Mouse (Mus musculus) ES-E14 (cell line): Measurements from ENCODE around the gene Kcna10. TPM values are rescaled to one million over a fixed set of nuclear protein-coding genes. Genes with fewer than 3 reads are reported as not detected.

ENCODE experiments used
- DNase-seq: peaks from one replicate; pipeline ENCODE4 v3.0.0-alpha.2; 2013; ENCODE audit warnings: low read depth, low spot score
- H3K27ac ChIP-seq: 2 replicates; pipeline ENCODE4 v1.5.1; 2012; ENCODE audit warnings: low read depth, mild to moderate bottlenecking, low read length, moderate library complexity, mixed read lengths; ENCODE audit not compliant: poor library complexity, insufficient read depth, severe bottlenecking
- H3K36me3 ChIP-seq: 2 replicates; pipeline ENCODE4 v1.6.1; 2012; ENCODE audit warnings: mild to moderate bottlenecking, low read length, moderate library complexity, mixed read lengths; ENCODE audit not compliant: control insufficient read depth, poor library complexity, insufficient read depth, severe bottlenecking
- H3K4me1 ChIP-seq, 2 experiments: fragments of 150-350 bp in 1 of 2; sonication (generic) in 1 of 2; 2 replicates each; pipeline ENCODE4 v1.6.1; 2012; ENCODE audit warnings: low read length in 2 of 2, mild to moderate bottlenecking in 1 of 2, mixed read lengths in 1 of 2; ENCODE audit not compliant: control insufficient read depth in 2 of 2, insufficient read depth in 2 of 2, poor library complexity in 1 of 2
- H3K4me3 ChIP-seq, 2 experiments: fragments of 150-350 bp in 1 of 2; sonication (generic) in 1 of 2; 2 replicates each; pipeline ENCODE4 v1.5.1; 2012; ENCODE audit warnings: low read length in 2 of 2, low read depth in 1 of 2, mild to moderate bottlenecking in 1 of 2, mixed read lengths in 1 of 2; ENCODE audit not compliant: insufficient read depth in 1 of 2, poor library complexity in 1 of 2, severe bottlenecking in 1 of 2
- H3K9ac ChIP-seq: 2 replicates; pipeline ENCODE4 v1.6.1; 2012; ENCODE audit warnings: low read depth, mild to moderate bottlenecking, low read length, mixed read lengths; ENCODE audit not compliant: poor library complexity, insufficient read depth, severe bottlenecking
- H3K9me3 ChIP-seq: fragments of 150-350 bp; sonication (generic); 2 replicates; pipeline ENCODE4 v1.6.1; 2012; ENCODE audit warnings: low read depth, mild to moderate bottlenecking, low read length; ENCODE audit not compliant: control insufficient read depth, insufficient read depth
- CHD2 ChIP-seq: IDR thresholded peaks from 2 replicates; pipeline ENCODE4 v1.6.1; 2014; ENCODE audit warnings: mild to moderate bottlenecking, low read depth, low read length, inconsistent platforms
- HCFC1 ChIP-seq: IDR thresholded peaks from 2 replicates; pipeline ENCODE4 v1.6.1; 2012; ENCODE audit warnings: low read length, inconsistent platforms, borderline replicate concordance; ENCODE audit not compliant: insufficient read depth
- MAFK ChIP-seq: IDR thresholded peaks from 2 replicates; pipeline ENCODE4 v1.6.1; 2014; ENCODE audit warnings: mild to moderate bottlenecking, low read depth, low read length, inconsistent platforms; ENCODE audit not compliant: insufficient read depth
- ZC3H11A ChIP-seq: IDR thresholded peaks from 2 replicates; pipeline ENCODE4 v1.6.1; 2012; ENCODE audit warnings: low read depth, mild to moderate bottlenecking, inconsistent platforms, low read length, borderline replicate concordance
- ZNF384 ChIP-seq: IDR thresholded peaks from 2 replicates; pipeline ENCODE4 v1.6.1; 2012; ENCODE audit warnings: low read depth, low read length, inconsistent platforms
- in situ Hi-C, 2 experiments: fragments of 600-800 bp; cut with MboI; formaldehyde crosslinking; loops; one replicate each; pipeline ENCODE4 v1.15.1; 2025; ENCODE audit warnings: low sequenced_read_pairs in 2 of 2, inconsistent platforms in 1 of 2; ENCODE audit not compliant: unreplicated experiment in 2 of 2
- total RNA-seq: library from RNA; depleted of rRNA; stranded (reverse); fragments of 300-350 nt; gene quantifications from 2 replicates; pipeline ENCODE4 v1.2.3, GENCODE M21; 2012

Gene Kcna10
- total RNA-seq, 1 experiment, result not detected

DNA sequence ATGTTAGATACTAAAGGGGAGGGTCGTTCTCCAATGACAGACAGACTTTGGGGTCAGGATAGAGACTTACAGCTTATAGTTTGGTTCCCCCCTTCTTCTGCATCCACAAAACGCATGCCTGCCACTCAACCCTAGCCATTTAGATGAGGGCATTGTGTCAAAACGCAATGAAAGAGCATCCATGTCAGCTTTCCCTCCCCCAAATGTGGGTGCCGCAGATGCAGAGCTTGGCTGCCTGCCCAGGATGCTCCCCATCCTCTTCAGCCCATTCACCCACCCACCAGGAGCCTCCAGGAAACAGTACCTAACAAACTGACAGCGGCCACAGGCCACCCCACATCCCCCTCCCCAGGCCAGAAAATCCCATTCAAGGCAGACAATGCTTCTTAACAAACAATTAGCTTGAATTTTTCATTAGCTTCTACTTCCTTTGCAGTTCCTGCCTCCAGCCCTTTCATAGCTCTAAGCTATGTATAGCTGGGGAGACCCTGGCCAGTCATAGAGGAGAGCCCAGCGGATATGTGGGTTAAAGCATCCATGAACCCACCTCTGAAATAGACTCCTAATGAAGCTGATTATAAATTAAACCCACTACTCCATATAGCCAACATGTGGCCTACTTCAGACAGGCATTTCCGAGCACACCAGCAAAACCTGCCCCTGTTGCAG, 31.9 kb upstream of the Kcna10 start:
- in situ Hi-C loops, result no loop called here
- Histone ChIP-seq H3K4me1 (no peaks in the 10 kb centered on the region), H3K9ac (no peak overlapping the region), H3K27ac (no peak overlapping the region), H3K36me3 (no peaks in the 10 kb centered on the region), H3K4me3 (no peak overlapping the region), H3K9me3 (no peaks in the 10 kb centered on the region)
- no peak for DNase-seq
- TF ChIP-seq CHD2 (no peak), MAFK (no peak), HCFC1 (no peak), ZC3H11A (no peak), ZNF384 (no peak)

DNA sequence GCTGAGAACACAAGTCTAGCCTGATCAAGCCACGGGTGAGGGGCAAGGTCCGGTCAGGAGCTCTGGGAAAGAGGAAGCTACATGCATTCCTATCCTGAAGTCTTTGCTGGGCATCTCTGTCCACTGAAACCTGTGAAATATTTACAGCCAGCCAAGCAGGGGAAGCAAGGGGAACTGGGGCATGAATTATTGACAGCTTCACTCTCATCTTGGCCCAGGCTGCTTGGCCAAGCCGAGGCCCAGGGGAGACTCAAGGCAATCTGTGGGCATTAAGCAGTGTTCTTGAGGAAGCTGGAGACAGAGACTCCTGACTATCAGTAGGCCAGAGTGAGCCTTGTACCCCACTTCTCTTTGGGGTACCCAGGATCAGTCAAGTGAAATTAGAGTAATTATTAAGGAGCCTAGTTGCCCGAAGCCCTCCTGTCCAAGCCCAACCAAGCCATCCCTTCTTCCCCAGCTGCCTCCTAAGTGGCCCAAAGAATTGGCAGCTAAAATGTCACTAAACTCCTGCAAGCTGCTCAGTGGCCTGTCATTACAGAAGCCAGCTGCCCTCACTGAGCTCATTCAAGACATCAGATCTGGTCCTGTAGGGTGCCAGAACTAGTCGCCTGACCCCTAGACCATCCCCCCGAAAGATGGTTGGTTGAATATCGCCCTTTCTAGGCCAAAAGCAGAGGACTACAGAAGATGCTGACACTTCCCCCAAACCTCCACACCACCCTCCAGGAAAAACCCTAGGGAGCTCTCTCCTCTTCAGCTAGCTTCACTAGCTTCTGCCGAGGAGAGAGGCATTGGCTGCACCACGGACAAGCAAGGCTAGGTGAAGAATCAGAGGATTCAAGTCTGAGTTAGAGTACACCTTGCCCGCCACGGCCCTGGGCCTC, 28.8 kb upstream of the Kcna10 start:
- in situ Hi-C loops, result no loop called here
- Histone ChIP-seq H3K4me3 (no peak overlapping the region), H3K36me3 (no peaks in the 10 kb centered on the region), H3K27ac (no peak overlapping the region), H3K9me3 (no peaks in the 10 kb centered on the region), H3K4me1 (no peaks in the 10 kb centered on the region), H3K9ac (no peak overlapping the region)
- DNase-seq, result no peak
- no peak for TF ChIP-seq ZC3H11A
- TF ChIP-seq CHD2, result no peak
- TF ChIP-seq ZNF384, result no peak
- no peak for TF ChIP-seq MAFK
- no peak for TF ChIP-seq HCFC1

DNA sequence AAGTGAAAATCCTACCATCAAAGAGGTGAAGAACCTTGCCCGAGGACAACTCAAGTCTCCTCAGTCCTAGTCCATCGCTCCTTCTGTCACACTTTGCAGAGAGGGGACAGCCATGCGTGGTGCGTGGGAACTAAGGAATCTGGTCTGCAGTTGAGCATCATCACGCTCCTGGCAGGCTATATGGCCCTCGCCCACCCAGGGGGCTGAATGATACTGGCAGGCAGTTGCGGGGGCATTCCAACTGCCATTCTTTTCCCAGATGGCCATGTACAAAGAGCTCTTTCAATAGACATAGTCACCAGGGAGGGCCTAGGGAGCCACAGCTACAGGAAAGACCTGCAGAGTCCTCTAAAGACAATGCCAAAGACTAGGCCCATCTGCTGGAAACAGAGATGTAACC, 24.0 kb upstream of the Kcna10 start:
- Histone ChIP-seq H3K4me1 (peaks cover 0 to 5% of the 10 kb centered on the region in 2 experiments; a peak in 1 of 4 replicates), H3K4me3 (no peak overlapping the region), H3K36me3 (no peaks in the 10 kb centered on the region), H3K27ac (no peak overlapping the region), H3K9ac (no peak overlapping the region), H3K9me3 (no peaks in the 10 kb centered on the region)
- in situ Hi-C loops, result no loop called here
- no peak for TF ChIP-seq ZNF384
- TF ChIP-seq MAFK, result no peak
- TF ChIP-seq CHD2, result no peak
- TF ChIP-seq ZC3H11A, result no peak
- no peak for TF ChIP-seq HCFC1
- DNase-seq, result no peak

DNA sequence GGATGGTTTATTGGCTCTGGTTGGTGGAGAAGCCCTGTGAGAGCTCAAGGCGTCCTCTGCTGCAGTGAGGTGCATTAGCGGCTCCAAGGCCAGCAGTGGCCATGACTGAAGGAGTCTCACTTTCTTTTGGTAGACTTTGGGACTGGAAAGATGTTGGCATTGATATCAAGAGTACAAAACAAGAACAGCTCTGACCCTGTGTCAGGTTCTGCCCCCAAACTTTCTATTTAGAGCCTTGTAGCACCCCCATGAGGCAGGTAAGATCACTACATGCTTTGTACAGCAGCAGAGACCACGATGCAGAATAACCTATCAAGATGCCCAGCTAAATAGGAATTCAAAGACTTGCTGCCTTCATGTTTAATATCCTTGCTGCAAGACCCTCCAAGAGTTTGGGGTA, 23.4 kb upstream of the Kcna10 start:
- H3K36me3 ChIP-seq, result no peaks in the 10 kb centered on the region
- H3K4me1 ChIP-seq, result peaks cover 0 to 5% of the 10 kb centered on the region in 2 experiments; a peak in 1 of 4 replicates
- H3K4me3 ChIP-seq, result peak overlapping the region in 1 of 2 experiments; percentile 20; a peak in 1 of 4 replicates
- no peak overlapping the region for H3K9ac ChIP-seq
- no peaks in the 10 kb centered on the region for H3K9me3 ChIP-seq
- no peak for DNase-seq
- no peak overlapping the region for H3K27ac ChIP-seq
- no peak for TF ChIP-seq HCFC1
- TF ChIP-seq CHD2, result no peak
- TF ChIP-seq ZNF384, result no peak
- no peak for TF ChIP-seq MAFK
- TF ChIP-seq ZC3H11A, result no peak
- in situ Hi-C loops, result no loop called here
